Mouse (Mus musculus) CD4-positive, CD25-positive, alpha-beta regulatory T cell, adult 4 months (primary cell): ENCODE data around the gene Fez1. TPM values are rescaled to one million over a fixed set of nuclear protein-coding genes. Genes with fewer than 3 reads are reported as not detected.

ENCODE experiments used
- ATAC-seq: one replicate; pipeline ENCODE4 v1.8.0; 2017
- polyA plus RNA-seq, 2 experiments: library from polyadenylated mRNA; unstranded; fragments of 100-300 nt; shearing (Covaris generic); gene quantifications; one replicate each; pipeline ENCODE4 v1.2.1; 2017

The Fez1 gene
- polyA plus RNA-seq, 2 experiments from 2014 or later: 1.6 TPM; not detected in 1

DNA sequence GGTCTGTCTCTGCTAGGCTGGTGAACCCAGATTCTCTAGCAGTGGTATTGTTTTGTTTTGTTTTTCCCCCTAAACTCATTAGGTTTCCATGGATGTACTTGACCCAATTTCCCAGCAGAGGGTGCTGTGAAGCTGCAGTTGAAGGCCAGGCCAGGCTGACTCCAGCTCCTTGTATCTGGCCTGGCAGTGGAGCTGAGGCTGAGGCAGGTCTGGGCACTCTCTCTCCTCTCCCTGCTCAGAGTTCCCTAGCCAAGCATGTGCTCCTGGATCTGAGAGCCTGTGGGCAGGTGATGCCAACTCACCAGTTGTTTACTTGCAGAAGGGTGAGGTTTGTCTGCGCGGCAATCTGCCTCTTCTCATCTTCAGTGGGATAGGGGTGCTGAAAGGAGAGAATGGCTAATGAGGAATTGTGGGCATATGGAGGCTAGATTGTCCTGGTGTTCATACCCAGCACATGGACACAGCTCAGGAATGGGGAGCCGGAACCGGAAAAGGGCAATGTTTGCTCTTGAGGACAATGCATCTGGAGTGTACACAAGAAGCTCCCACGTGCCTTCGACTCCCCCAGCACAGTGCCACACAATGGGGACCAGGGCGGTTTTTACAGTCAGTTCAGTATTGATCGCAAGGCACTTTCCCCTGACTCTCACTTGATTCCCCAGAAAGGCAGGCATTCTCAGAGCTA is 73.5 kb downstream of the Fez1 start:
- ATAC-seq: no peak

DNA sequence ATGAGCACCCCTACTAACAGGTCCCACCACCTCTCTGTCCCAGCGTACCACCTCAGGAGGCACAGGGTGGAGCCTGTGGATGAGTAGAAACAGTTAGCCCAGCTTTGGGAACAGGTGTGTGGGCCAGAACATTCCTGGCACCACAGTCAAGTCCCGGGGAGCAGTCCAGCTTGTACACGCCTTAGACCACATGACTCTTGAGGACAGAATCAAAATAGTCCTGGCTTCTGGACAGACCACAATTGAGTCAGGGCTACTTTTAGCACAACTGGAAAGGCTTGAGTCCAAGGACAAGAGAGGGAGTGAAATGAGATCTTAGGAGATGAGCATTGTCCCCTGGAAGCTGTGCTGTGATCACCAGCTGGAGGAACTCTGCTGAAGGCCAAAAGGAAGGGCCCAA is 76.9 kb downstream of the Fez1 start:
- no peak for ATAC-seq

DNA sequence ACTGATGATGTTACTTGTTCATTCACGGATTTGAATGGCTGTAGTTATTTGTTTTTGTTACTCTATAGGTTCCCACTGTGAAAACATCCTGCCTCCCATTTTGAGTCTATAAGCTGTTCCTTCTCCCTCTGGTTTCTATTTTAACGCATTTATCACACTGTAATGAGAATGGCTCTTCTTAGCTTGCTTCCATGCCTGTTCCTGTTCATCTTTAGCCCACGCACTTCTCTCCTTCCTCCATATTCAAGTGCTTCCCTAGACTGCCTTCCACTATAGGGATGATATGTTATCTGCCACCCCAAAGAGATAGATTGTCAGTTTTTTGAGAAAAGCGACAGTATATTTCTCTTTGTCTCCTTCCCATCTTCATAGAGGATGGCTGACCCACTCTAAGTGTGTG is 78.8 kb downstream of the Fez1 start:
- ATAC-seq: no peak

GRCm38 (mm10) chr9:36905452-36905851 is 83.8 kb downstream of the Fez1 start:
- ATAC-seq: no peak

DNA sequence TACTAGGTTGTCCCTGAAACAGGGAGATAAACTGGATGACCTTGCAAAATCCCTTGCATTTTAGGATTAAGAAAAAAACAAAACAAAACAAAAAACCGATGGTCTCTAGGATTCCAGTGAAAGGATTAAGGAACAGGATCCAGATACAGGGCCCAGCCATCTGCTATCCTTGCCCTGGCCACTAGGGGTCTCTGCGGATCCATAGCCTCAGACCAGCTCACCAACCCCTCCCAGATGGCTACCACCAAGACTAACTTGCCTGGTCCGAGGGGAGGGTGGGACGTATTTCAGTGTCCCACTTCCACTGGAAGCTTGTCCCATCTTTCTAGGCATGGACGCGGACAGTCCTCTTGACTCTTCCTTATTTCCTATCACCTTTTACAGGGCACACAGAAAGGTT is 94.7 kb downstream of the Fez1 start:
- no peak for ATAC-seq

DNA sequence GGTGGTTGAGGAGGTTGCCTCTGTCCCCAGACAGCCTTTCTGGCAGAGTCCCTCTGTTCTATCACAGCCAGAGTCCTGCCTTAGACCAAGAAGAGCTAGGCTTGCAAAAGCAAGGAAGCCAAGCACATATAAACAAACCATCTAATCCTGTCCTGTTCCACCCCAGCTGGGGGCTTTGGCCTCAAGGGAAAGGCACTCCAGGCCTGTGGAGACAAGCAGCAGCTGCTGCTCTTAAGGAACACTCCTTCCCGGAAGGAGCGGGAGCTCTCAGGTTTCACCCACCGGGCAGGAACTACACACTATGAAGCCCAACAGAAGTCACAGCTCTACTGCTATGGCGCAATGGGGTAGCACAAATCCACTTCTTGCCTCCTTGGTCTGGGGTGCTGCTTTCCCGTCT is 95.3 kb downstream of the Fez1 start:
- no peak for ATAC-seq

DNA sequence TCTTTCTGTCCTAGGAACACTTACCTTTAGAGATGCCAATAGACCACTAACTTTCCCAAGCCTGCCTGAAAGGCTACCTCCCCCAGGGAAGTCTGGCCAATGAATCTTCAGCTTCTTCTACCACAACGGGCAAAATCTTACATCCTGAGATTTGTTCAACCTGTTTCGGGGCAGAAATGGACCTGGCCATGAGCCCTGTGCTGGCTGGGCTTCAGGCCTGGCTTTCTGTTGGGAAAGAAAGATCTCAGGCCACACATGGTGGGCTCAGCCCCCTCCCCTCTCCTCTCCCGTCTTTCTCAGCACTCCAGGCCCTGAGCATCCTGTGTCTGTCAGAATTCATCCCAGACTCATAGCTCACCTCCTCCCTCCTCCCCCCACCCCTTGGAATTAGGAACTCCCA is 96.9 kb downstream of the Fez1 start:
- ATAC-seq: no peak

GRCm38 (mm10) chr9:36919472-36919871 is 97.8 kb downstream of the Fez1 start:
- no peak for ATAC-seq

GRCm38 (mm10) chr9:36921718-36922415 is 100.2 kb downstream of the Fez1 start:
- no peak for ATAC-seq

- ATAC-seq: no peak
These were observed 102.1 kb downstream of the Fez1 start for GRCm38 (mm10) chr9:36923753-36924152.

Other genes with a start within 250 kb of the Fez1 start
- gene Gm17689, start 239.2 kb upstream of the Fez1 start, polyA plus RNA-seq: not detected
- gene A630095E13Rik, start 178.5 kb upstream of the Fez1 start, polyA plus RNA-seq: not detected
- gene Acrv1, start 128.6 kb upstream of the Fez1 start, polyA plus RNA-seq: not detected
- gene Chek1, start 94.8 kb upstream of the Fez1 start, polyA plus RNA-seq: 1 to 10 TPM; 6.1 to 7.0 TPM
- 100 to 1,000 TPM; 223 to 232 TPM for gene Stt3a, start 54.2 kb upstream of the Fez1 start, polyA plus RNA-seq
- 10 to 100 TPM; 12.9 to 13.7 TPM for gene Ei24, start 24.5 kb upstream of the Fez1 start, polyA plus RNA-seq